Mouse (Mus musculus) embryonic facial prominence, embryonic 11.5 days (tissue): ENCODE measurements around the gene Pde4b. TPM values are rescaled to one million over a fixed set of nuclear protein-coding genes. Genes with fewer than 3 reads are reported as not detected.

Experiments
- ATAC-seq: fragments of 200-750 bp; cut with Nextera tagmentation; replicated peaks from 2 replicates; pipeline ENCODE4 v1.8.0; 2017; ENCODE audit warnings: low read depth; ENCODE audit not compliant: insufficient number of reproducible peaks, low FRiP score, low TSS enrichment
- DNase-seq: peaks from one replicate; pipeline ENCODE4 v3.0.0-alpha.2; 2015; ENCODE audit warnings: low spot score
- H3K27ac ChIP-seq: fragments of 300-500 bp; sonication (generic); replicated peaks from 2 replicates; pipeline ENCODE4 v1.5.1; 2014; ENCODE audit warnings: mild to moderate bottlenecking, low read depth, low read length, control low read depth
- H3K27me3 ChIP-seq: fragments of 300-500 bp; sonication (generic); 2 replicates; pipeline ENCODE4 v1.6.1; 2014; ENCODE audit warnings: mild to moderate bottlenecking, low read length, moderate library complexity, mixed read lengths; ENCODE audit not compliant: control insufficient read depth, insufficient read depth
- H3K36me3 ChIP-seq: fragments of 300-500 bp; sonication (generic); replicated peaks from 2 replicates; pipeline ENCODE4 v1.6.1; 2014; ENCODE audit warnings: low read depth, mild to moderate bottlenecking, low read length, moderate library complexity, mixed read lengths; ENCODE audit not compliant: control insufficient read depth, insufficient read depth
- H3K4me1 ChIP-seq: fragments of 300-500 bp; sonication (generic); 2 replicates; pipeline ENCODE4 v1.6.1; 2014; ENCODE audit warnings: low read length, mixed read lengths; ENCODE audit not compliant: control insufficient read depth, insufficient read depth
- H3K4me2 ChIP-seq: fragments of 300-500 bp; sonication (generic); 2 replicates; pipeline ENCODE4 v1.6.1; 2014; ENCODE audit warnings: low read depth, mild to moderate bottlenecking, control low read depth, low read length, moderate library complexity
- H3K4me3 ChIP-seq: fragments of 300-500 bp; sonication (generic); 2 replicates; pipeline ENCODE4 v1.5.1; 2014; ENCODE audit warnings: low read depth, low read length, control low read depth
- H3K9ac ChIP-seq: fragments of 300-500 bp; sonication (generic); replicated peaks from 2 replicates; pipeline ENCODE4 v1.6.1; 2014; ENCODE audit warnings: mild to moderate bottlenecking, control low read depth, low read length
- H3K9me3 ChIP-seq: fragments of 300-500 bp; sonication (generic); replicated peaks from 2 replicates; pipeline ENCODE4 v1.6.1; 2016; ENCODE audit warnings: mild to moderate bottlenecking, low read length, inconsistent platforms, mixed read lengths; ENCODE audit not compliant: control insufficient read depth
- WGBS: fragments of 180-500 bp; shearing (Covaris S2); extraction: QIAGEN DNeasy Blood & Tissue Kit; methylation state at CpG from one replicate; pipeline ENCODE4 v1.1.7; 2014; 5-methylcytosine and 5-hydroxymethylcytosine counted together
- polyA plus RNA-seq: library from polyadenylated mRNA; unstranded; fragments of >200 nt; fragmentation: Nextera tagmentation; extraction: Ambion mirVana; gene quantifications from 2 replicates; pipeline ENCODE4 v1.2.1, GENCODE M21; 2014

Gene Pde4b
- polyA plus RNA-seq, 1 experiment from 2014 or later = 10.3 TPM

GRCm38 (mm10) chr4:102574226-102574625 lies 486.9 kb downstream of the Pde4b start:
- H3K9ac ChIP-seq = no peak overlapping the region
- H3K9me3 ChIP-seq = no peaks in the 10 kb centered on the region
- WGBS = 30% methylated on average over 9 of the region's 9 CpGs
- no peaks in the 10 kb centered on the region for H3K27me3 ChIP-seq
- no peak overlapping the region for H3K4me2 ChIP-seq
- H3K36me3 ChIP-seq = no peaks in the 10 kb centered on the region
- H3K27ac ChIP-seq = no peak overlapping the region
- H3K4me1 ChIP-seq = peaks cover 2% of the 10 kb centered on the region; the same call in 1 of the 2 replicates
- DNase-seq (no peak), ATAC-seq (no peak)
- no peak overlapping the region for H3K4me3 ChIP-seq

- no peak for ATAC-seq
These were observed 487.4 kb downstream of the Pde4b start for GRCm38 (mm10) chr4:102574666-102575254.

GRCm38 (mm10) chr4:102576109-102576508 lies 488.8 kb downstream of the Pde4b start:
- no peak overlapping the region for H3K27ac ChIP-seq
- no peak overlapping the region for H3K4me3 ChIP-seq
- no peaks in the 10 kb centered on the region for H3K4me1 ChIP-seq
- no peak for ATAC-seq
- DNase-seq = no peak
- H3K27me3 ChIP-seq = no peaks in the 10 kb centered on the region
- H3K9ac ChIP-seq = no peak overlapping the region
- H3K36me3 ChIP-seq = no peaks in the 10 kb centered on the region
- no peak overlapping the region for H3K4me2 ChIP-seq
- 83% methylated on average over 6 of the region's 6 CpGs for WGBS
- no peaks in the 10 kb centered on the region for H3K9me3 ChIP-seq

More at GRCm38 (mm10) chr4:102574666-102575254, 487.4 kb downstream of the Pde4b start:
- no peak for DNase-seq
- 84% methylated on average over 10 of the region's 10 CpGs for WGBS
- H3K4me2 ChIP-seq = no peak overlapping the region
- H3K9me3 ChIP-seq = no peaks in the 10 kb centered on the region
- no peak overlapping the region for H3K27ac ChIP-seq
- H3K4me3 ChIP-seq = no peak overlapping the region
- H3K36me3 ChIP-seq = no peaks in the 10 kb centered on the region
- H3K4me1 ChIP-seq = no peaks in the 10 kb centered on the region
- H3K27me3 ChIP-seq = no peaks in the 10 kb centered on the region
- H3K9ac ChIP-seq = no peak overlapping the region

GRCm38 (mm10) chr4:102577636-102578035 lies 490.3 kb downstream of the Pde4b start:
- Histone ChIP-seq H3K9me3 (no peaks in the 10 kb centered on the region), H3K9ac (no peak overlapping the region), H3K4me3 (no peak overlapping the region), H3K27me3 (no peaks in the 10 kb centered on the region), H3K36me3 (no peaks in the 10 kb centered on the region), H3K27ac (no peak overlapping the region), H3K4me1 (no peaks in the 10 kb centered on the region), H3K4me2 (no peak overlapping the region)
- no peak for ATAC-seq
- WGBS = 87% methylated on average over 14 of the region's 14 CpGs
- DNase-seq = no peak

GRCm38 (mm10) chr4:102579051-102579450 lies 491.7 kb downstream of the Pde4b start:
- ATAC-seq = no peak
- no peaks in the 10 kb centered on the region for H3K36me3 ChIP-seq
- no peak for DNase-seq
- H3K4me2 ChIP-seq = no peak overlapping the region
- no peaks in the 10 kb centered on the region for H3K27me3 ChIP-seq
- H3K9me3 ChIP-seq = no peaks in the 10 kb centered on the region
- no peak overlapping the region for H3K4me3 ChIP-seq
- H3K27ac ChIP-seq = no peak overlapping the region
- H3K4me1 ChIP-seq = no peaks in the 10 kb centered on the region
- 83% methylated on average over 4 of the region's 4 CpGs for WGBS
- H3K9ac ChIP-seq = no peak overlapping the region

- H3K36me3 ChIP-seq = no peaks in the 10 kb centered on the region
- WGBS = 78% methylated on average over 2 of the region's 2 CpGs
- H3K9me3 ChIP-seq = no peaks in the 10 kb centered on the region
- no peaks in the 10 kb centered on the region for H3K4me1 ChIP-seq
- ATAC-seq = no peak
- H3K27me3 ChIP-seq = no peaks in the 10 kb centered on the region
- no peak overlapping the region for H3K27ac ChIP-seq
- no peak for DNase-seq
- H3K4me3 ChIP-seq = no peak overlapping the region
- no peak overlapping the region for H3K4me2 ChIP-seq
- no peak overlapping the region for H3K9ac ChIP-seq
These were observed 492.4 kb downstream of the Pde4b start for GRCm38 (mm10) chr4:102579746-102580145.

GRCm38 (mm10) chr4:102582165-102582749 lies 494.9 kb downstream of the Pde4b start:
- no peaks in the 10 kb centered on the region for H3K27me3 ChIP-seq
- no peak overlapping the region for H3K4me2 ChIP-seq
- H3K4me1 ChIP-seq = no peaks in the 10 kb centered on the region
- no peak overlapping the region for H3K27ac ChIP-seq
- H3K36me3 ChIP-seq = no peaks in the 10 kb centered on the region
- 84% methylated on average over 8 of the region's 8 CpGs for WGBS
- no peaks in the 10 kb centered on the region for H3K9me3 ChIP-seq
- H3K9ac ChIP-seq = no peak overlapping the region
- no peak overlapping the region for H3K4me3 ChIP-seq
- ATAC-seq (no peak), DNase-seq (no peak)

GRCm38 (mm10) chr4:102582963-102583362 lies 495.6 kb downstream of the Pde4b start:
- Histone ChIP-seq H3K27ac (no peak overlapping the region), H3K36me3 (no peaks in the 10 kb centered on the region), H3K27me3 (no peaks in the 10 kb centered on the region), H3K4me2 (no peak overlapping the region), H3K4me3 (no peak overlapping the region), H3K4me1 (no peaks in the 10 kb centered on the region), H3K9me3 (no peaks in the 10 kb centered on the region), H3K9ac (no peak overlapping the region)
- WGBS = 72% methylated on average over 6 of the region's 6 CpGs
- ATAC-seq (no peak), DNase-seq (no peak)
